Mouse (Mus musculus) kidney, embryonic 14.5 days (tissue): ENCODE measurements around the gene Pax8. TPM values are rescaled to one million over a fixed set of nuclear protein-coding genes. Genes with fewer than 3 reads are reported as not detected.

ENCODE experiments used
- polyA plus RNA-seq: library from polyadenylated mRNA; unstranded; fragments of >200 nt; fragmentation: Nextera tagmentation; extraction: Ambion mirVana; gene quantifications from 2 replicates; pipeline ENCODE4 v1.2.1, GENCODE M21; 2014

The Pax8 gene
- polyA plus RNA-seq, 1 experiment from 2014 or later = 140 TPM

Other genes starting within 250 kb of the Pax8 start
- not detected in 2 replicates for gene Il1f5, start 198.6 kb downstream of the Pax8 start, polyA plus RNA-seq
- not detected in 2 replicates for gene Il1f10, start 184.4 kb downstream of the Pax8 start, polyA plus RNA-seq
- gene Il1rn, start 138.7 kb downstream of the Pax8 start, polyA plus RNA-seq = 0.60 and 1.5 TPM in 2 replicates
- gene Psd4, start 108.0 kb downstream of the Pax8 start, polyA plus RNA-seq = 1.1 and 4.6 TPM in 2 replicates